Mouse (Mus musculus): Measurements from ENCODE around the gene Nr2c2.
"Not testable (repeated sequence)": the region's sequence is repeated elsewhere in the genome, so short reads cannot be mapped to it uniquely, and the experiment has no call there.

The Nr2c2 gene

GRCm38 (mm10) chr6:92091130-92091591, at the start of gene Nr2c2:
Nr2c2 (plus strand) TSS chr6:92091390.
- DNase-seq (ENCODE audit: low read depth, low spot score): peak; percentile 92

DNA sequence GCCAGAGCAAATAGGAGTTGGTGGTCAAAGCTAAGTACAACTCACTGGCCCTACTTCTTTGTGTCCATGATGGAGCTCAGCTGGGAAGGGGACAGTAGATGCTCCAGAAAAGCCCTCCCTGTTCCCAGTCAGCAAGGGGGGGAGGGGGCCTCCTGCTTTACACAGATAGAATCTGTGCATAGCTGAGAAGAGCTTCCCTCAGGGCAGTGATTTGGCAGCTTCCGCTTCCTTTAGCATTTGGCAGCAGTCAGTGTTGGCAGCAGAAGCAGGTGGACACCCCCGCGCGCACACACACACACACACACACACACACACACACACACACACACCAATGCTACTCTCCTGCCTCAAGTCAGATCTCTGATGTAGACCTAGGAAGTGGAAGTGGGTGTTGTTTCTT, 49.1 kb upstream of the Nr2c2 start:
- peak; percentile 82 for DNase-seq (ENCODE audit: low read depth, low spot score)

DNA sequence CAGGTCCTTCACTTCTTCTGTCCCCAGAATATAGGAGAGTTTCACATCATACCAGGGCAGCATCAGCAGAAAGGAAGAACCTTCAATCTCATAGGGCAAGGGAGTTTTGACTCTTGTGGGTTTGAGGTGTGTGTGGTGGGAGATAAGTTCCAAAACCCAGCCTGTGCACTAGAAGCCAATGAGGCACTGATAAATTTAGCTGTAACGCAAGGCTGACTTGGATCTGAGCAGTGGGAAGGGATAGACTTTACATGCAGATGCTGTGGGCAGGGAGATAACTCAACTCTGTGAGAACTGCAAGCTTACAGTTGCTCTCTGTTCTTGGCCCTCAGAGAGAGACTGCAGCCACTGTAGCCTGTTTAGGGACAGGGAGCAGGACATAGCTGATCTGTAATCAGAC, 48.3 kb upstream of the Nr2c2 start:
- peak; percentile 44 for DNase-seq (ENCODE audit: low read depth, low spot score)

GRCm38 (mm10) chr6:92057768-92058167, 33.4 kb upstream of the Nr2c2 start:
- no peak for DNase-seq (ENCODE audit: low read depth, low spot score)

GRCm38 (mm10) chr6:92061725-92062124, 29.5 kb upstream of the Nr2c2 start:
- no peak for DNase-seq (ENCODE audit: low read depth, low spot score)

DNA sequence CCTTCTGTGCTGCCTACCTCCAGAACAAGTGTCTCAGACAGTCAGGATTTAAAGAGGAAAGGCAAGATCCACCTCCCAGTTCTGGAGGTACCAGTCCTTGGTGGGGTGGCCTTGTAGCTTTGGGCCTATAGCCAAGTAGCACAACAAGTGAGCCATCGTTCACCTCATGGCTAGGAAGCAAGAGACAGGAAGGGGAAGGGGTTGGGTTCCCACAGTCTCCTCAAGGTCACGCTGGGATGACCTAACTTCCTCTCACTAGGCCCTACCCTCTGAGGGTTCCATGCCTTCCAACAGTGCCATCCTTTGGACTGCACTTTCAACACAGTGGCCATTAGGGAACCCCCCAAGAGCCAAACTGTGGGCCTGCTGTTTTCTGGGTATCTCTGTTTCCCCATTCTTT, 27.7 kb upstream of the Nr2c2 start:
- no peak for DNase-seq (ENCODE audit: low read depth, low spot score)

GRCm38 (mm10) chr6:92064101-92064500, 27.1 kb upstream of the Nr2c2 start:
- peak; percentile 70 for DNase-seq (ENCODE audit: low read depth, low spot score)

GRCm38 (mm10) chr6:92065721-92066496, 25.3 kb upstream of the Nr2c2 start:
- DNase-seq (ENCODE audit: low read depth, low spot score): peak; percentile 61

- DNase-seq (ENCODE audit: low read depth, low spot score): peak; percentile 83
Observed at GRCm38 (mm10) chr6:92067146-92067790, 23.9 kb upstream of the Nr2c2 start.

- DNase-seq (ENCODE audit: low read depth, low spot score): no peak
Observed at GRCm38 (mm10) chr6:92071121-92071839, 19.9 kb upstream of the Nr2c2 start.

DNA sequence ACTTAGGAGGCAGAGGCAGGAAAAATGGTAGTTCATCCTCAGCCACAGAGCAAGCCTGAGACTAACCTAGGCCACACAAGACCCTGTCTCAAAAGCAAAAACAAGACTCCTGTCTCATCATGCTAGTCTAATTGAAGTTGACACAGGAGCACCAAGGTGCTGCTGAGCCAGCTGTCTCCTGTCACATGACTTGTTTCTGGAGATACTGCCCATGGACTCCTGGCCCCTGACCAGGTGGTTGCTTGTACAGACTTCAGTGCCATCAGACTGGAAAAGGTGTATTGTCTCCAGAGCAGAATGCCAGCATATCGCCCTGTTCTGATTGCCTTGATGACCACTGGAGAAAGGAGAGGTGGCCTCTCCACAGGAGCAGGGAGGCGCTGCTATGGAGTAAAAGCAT, 10.5 kb upstream of the Nr2c2 start:
- DNase-seq (ENCODE audit: low read depth, low spot score): no peak

DNA sequence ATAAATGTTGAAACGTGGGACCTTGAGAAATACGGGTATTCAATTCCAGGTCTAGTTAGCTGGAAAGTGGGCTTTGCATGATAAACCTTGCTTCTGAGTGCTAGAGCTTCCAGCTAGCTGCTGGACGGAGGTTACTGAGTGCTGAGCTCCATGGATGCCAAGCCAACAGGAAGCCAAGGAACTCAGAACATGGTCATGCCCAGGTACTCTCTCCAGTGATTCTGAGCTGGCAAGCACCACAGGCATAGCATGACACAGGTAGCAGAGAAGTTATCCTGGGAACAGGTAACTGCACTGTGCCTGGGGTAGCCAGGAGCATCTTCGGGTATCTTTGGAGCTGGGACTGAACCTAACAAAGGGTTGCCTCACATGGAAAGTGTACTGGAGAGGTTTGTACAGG, 8.4 kb upstream of the Nr2c2 start:
- DNase-seq (ENCODE audit: low read depth, low spot score): no peak

GRCm38 (mm10) chr6:92084932-92085331, 6.3 kb upstream of the Nr2c2 start:
- peak; percentile 66 for DNase-seq (ENCODE audit: low read depth, low spot score)

GRCm38 (mm10) chr6:92089141-92089540, 2.0 kb upstream of the Nr2c2 start:
- not testable (repeated sequence) for DNase-seq (ENCODE audit: low read depth, low spot score)

DNA sequence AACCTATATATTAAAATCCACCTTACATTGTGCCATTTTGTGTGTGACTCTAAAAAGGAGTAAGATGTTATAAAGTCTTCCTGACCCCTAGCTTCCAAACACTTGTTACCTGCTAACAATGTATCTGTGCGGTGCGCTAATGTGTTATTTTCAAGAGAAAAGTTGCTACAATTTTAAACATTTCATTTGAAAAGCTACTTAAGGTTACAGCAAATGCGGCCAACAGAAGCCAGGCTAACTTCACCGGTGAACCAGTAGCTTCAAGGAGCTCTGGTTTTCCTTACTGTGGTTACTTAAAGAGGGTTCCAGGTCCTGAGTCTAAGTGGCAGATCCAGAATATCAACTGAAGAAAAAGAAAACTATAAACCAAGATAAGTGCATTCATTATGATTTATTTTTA, 1.2 kb upstream of the Nr2c2 start:
- DNase-seq (ENCODE audit: low read depth, low spot score): no peak

DNA sequence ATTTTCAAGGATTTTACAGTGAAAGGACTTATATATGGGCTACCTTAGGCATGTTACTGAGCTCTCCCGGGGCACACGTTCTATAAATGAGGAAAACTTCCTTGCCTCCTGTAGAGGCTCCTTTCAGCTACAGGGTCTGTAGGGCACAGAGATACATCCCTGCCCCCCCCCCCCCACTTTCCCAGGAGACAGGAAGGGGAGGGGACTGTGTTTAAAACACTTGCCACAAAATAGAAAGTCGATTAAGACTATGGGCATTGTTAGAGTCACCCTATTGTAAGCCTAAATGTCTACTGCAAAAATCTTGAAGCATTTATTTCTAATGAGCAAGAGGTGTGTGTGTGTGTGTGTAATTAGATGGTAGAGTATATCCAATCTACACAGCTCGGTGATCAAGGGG, 693 bp upstream of the Nr2c2 start:
- no peak for DNase-seq (ENCODE audit: low read depth, low spot score)

DNA sequence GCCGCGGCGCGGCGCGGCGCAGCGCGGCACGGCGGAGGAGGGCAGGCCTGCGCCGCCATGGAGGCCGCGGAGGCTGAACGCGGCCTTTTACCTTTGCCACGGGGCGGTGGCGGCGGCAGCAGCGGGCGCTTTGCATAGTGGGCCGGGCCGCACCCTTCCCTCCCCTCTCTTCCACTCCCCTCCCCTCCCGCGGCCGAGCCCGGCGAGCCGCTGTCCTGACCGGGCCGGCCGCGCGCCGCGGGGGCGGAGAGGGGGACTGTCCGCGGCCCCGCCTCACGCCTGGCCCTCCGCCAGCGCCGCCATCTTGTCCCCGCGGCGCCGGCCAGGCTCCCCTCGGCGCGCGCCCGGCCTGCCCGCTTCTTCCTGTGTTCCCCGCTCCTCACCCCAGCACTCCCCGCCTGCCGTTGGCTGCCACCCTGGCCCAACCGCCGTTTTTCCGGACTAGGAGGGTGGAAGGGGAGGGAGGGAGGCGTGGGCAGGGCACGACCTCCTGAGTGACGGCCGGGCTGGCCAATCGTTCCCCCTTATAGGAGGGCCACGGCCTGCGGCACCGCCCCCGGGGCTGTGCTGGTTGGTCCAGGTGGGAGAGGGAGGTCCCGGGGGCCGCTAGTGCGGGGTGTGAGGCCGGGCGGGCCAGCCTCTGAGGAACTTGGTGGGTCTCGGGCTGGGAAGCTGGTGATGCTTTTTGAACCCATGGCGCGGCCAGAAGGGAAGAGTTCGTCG, 738 bp downstream of the Nr2c2 start:
- DNase-seq (ENCODE audit: low read depth, low spot score): peak; percentile 99

GRCm38 (mm10) chr6:92092737-92093136, 1.5 kb downstream of the Nr2c2 start:
- DNase-seq (ENCODE audit: low read depth, low spot score): no peak

GRCm38 (mm10) chr6:92093869-92094268, 2.7 kb downstream of the Nr2c2 start:
- no peak for DNase-seq (ENCODE audit: low read depth, low spot score)

GRCm38 (mm10) chr6:92100679-92101360, 9.6 kb downstream of the Nr2c2 start:
- DNase-seq (ENCODE audit: low read depth, low spot score): no peak

DNA sequence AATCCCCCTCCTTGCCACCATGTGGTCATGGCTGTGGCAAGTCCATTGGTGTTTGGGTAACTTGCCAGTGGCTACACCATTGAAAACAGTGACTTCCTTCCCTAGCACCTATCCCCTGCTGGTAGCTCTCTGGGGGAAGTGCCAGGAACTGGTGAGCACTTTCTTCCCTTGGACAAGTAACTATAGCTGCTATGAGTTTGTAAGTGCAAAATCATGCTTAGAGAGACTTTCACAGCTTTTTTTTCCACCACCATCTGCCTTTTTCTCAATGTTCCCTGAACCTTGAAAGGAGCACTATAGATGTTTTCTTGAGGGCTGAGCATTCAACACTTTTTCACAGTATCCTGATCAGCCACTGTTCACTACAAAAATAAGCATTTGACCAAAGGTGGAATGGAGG, 33.4 kb downstream of the Nr2c2 start:
- DNase-seq (ENCODE audit: low read depth, low spot score): peak; percentile 69
